11 mouse cellular contexts compared by ENCODE assay signal in the genomic region with DNA sequence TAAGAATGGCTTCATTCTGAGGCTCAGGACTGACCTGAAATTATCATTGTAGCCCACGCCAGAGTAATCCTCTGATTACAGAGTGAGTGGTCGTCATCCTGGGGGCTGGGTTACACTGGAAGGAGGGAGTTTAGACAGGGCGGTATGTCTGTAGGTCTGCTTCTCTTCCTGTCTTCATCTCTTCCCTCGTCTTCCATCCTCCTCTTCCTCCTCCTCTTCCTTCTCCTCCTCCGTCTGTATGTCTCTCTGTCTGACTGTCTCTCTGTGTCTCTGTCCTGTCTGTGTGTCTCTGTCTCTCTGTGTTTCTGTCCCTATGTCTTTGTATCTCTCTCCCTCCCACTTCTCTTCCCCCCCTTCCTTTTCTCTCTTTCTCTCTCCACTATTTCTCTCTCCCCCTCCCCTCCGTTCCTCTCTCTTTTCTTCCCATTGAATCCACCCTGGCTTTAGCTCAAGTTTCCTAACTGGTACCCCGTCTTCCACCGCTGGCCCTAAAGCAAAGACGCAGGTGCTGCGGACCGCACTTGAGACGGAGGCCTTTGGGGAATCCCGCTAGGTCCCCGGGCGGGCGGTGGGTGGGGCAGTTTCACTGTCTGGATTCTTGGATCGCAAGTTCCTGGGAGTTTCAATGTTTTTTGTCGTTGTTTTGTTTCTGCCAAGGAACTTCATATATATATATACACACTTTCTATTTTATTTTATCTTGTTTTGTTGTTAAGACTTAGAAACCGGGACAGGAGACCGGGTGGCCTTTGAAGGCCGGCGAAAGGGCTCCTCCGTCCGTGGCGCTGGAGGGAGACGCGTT. TPM values are rescaled to one million over a fixed set of nuclear protein-coding genes. Genes with fewer than 3 reads are reported as not detected.
DNase-seq lines count a peak whose midpoint lies in the region; ATAC-seq lines count a peak whose summit lies in the region.
"Had no signal": no experiment of that assay in that cellular context is flagged by ENCODE, and none has a peak within 500 bp of the region (broad histone marks: within the 10 kb centered on the region; RNA-seq: fewer than 3 reads in every experiment).

No protein-coding gene starts in this region.

- peaks cover 5% of the 10 kb centered on the region; the same call in 1 of the 2 replicates for H3K4me1 ChIP-seq in lung, embryonic 15.5 days
- peaks cover 46% of the 10 kb centered on the region for H3K4me1 ChIP-seq in forebrain, embryonic 12.5 days
- H3K4me1 ChIP-seq in limb, embryonic 15.5 days: peaks cover 22% of the 10 kb centered on the region
- H3K4me1 ChIP-seq: liver, embryonic 13.5 days had no signal

- no peak for ATAC-seq in lung, embryonic 15.5 days (ENCODE audit: borderline replicate concordance, extremely low read depth, low FRiP score, low TSS enrichment)
- ATAC-seq in forebrain, embryonic 12.5 days (ENCODE audit: low FRiP score): no peak
- ATAC-seq in limb, embryonic 15.5 days (ENCODE audit: insufficient number of reproducible peaks, low FRiP score, low TSS enrichment, low read depth): no peak
- no peak for ATAC-seq in inflammation-experienced regulatory T-cells, adult 6 months

- peak; percentile 17 to 22 for DNase-seq in adrenal gland, postnatal 36 days
- no peak for DNase-seq in adrenal gland, adult 18-20 months (ENCODE audit: low spot score in 2 of 2)
- no peak for DNase-seq in lung, postnatal 4 days
- no peak for DNase-seq in right cerebral cortex, postnatal 4 days
- DNase-seq: cerebellum, adult 8-10 months; kidney, adult 8-10 months; liver, embryonic 13.5 days had no signal

- H3K27me3 ChIP-seq in lung, embryonic 15.5 days: peaks cover 96% of the 10 kb centered on the region
- H3K27me3 ChIP-seq in forebrain, embryonic 12.5 days: peaks cover 94% of the 10 kb centered on the region
- peaks cover 95% of the 10 kb centered on the region for H3K27me3 ChIP-seq in limb, embryonic 15.5 days

- peak overlapping the region; percentile 5; the same call in 1 of the 2 replicates for H3K4me3 ChIP-seq in lung, embryonic 15.5 days
- peak overlapping the region; percentile 16; the same call in 1 of the 2 replicates for H3K4me3 ChIP-seq in forebrain, embryonic 12.5 days (replicated peaks)
- H3K4me3 ChIP-seq in limb, embryonic 15.5 days: peak overlapping the region; percentile 1; the same call in 1 of the 2 replicates
- H3K4me3 ChIP-seq: liver, embryonic 13.5 days had no signal

- no peaks in the 10 kb centered on the region for H3K36me3 ChIP-seq in lung, embryonic 15.5 days
- no peaks in the 10 kb centered on the region for H3K36me3 ChIP-seq in forebrain, embryonic 12.5 days (replicated peaks)
- no peaks in the 10 kb centered on the region for H3K36me3 ChIP-seq in limb, embryonic 15.5 days
- H3K36me3 ChIP-seq: liver, embryonic 13.5 days had no signal

- H3K9me3 ChIP-seq in lung, embryonic 15.5 days: no peaks in the 10 kb centered on the region
- H3K9me3 ChIP-seq in forebrain, embryonic 12.5 days: no peaks in the 10 kb centered on the region
- H3K9me3 ChIP-seq in limb, embryonic 15.5 days: no peaks in the 10 kb centered on the region
- H3K9me3 ChIP-seq: liver, embryonic 13.5 days had no signal

- H3K4me2 ChIP-seq in lung, embryonic 15.5 days: peak overlapping the region; percentile 23; the same call in 1 of the 2 replicates
- peak overlapping the region; percentile 51 for H3K4me2 ChIP-seq in forebrain, embryonic 12.5 days
- peak overlapping the region; percentile 25 for H3K4me2 ChIP-seq in limb, embryonic 15.5 days
- H3K4me2 ChIP-seq: liver, embryonic 13.5 days had no signal

- H3K9ac ChIP-seq in lung, embryonic 15.5 days: no peak overlapping the region
- no peak overlapping the region for H3K9ac ChIP-seq in forebrain, embryonic 12.5 days
- H3K9ac ChIP-seq in limb, embryonic 15.5 days: no peak overlapping the region
- H3K9ac ChIP-seq: liver, embryonic 13.5 days had no signal

- 1% methylated on average over 27 of the region's 27 CpGs for WGBS in lung, embryonic 15.5 days
- 0% methylated on average over 27 of the region's 27 CpGs for WGBS in forebrain, embryonic 12.5 days
- WGBS in limb, embryonic 15.5 days: under 1% methylated on average over 27 of the region's 27 CpGs

- H3K27ac ChIP-seq in lung, embryonic 15.5 days: no peak overlapping the region
- H3K27ac ChIP-seq in forebrain, embryonic 12.5 days: peak overlapping the region; percentile 74
- H3K27ac ChIP-seq in limb, embryonic 15.5 days: no peak overlapping the region
- H3K27ac ChIP-seq: liver, embryonic 13.5 days had no signal

RNA-seq across cellular contexts. Expression of a gene that starts 8.4 kb away (rescaled TPM):
- not detected for total RNA-seq in adrenal gland, postnatal 36 days (2021)
- total RNA-seq in adrenal gland, adult 18-20 months (2021): not detected
- not detected in 2 replicates for polyA plus RNA-seq in lung, embryonic 15.5 days (2015; fragmentation: Nextera tagmentation; extraction: Ambion mirVana)
- polyA plus RNA-seq in forebrain, embryonic 12.5 days (2016; fragmentation: Nextera tagmentation; extraction: Ambion mirVana): 17.9 and 31.3 TPM in 2 replicates
- polyA plus RNA-seq in limb, embryonic 15.5 days (2015; fragmentation: Nextera tagmentation; extraction: Ambion mirVana): not detected in 2 replicates
- not detected for polyA plus RNA-seq in inflammation-experienced regulatory T-cells, adult 6 months (2017; shearing (Covaris generic))
- polyA plus RNA-seq: liver, embryonic 13.5 days had no signal

RNA-seq across cellular contexts. Expression of a gene that starts 39.2 kb away (rescaled TPM):
- 10 to 100 TPM; 29.3 to 35.6 TPM for total RNA-seq in adrenal gland, postnatal 36 days (2021)
- 10 to 100 TPM; 25.2 to 25.8 TPM for total RNA-seq in adrenal gland, adult 18-20 months (2021)
- 36.0 and 36.1 TPM in 2 replicates for polyA plus RNA-seq in lung, embryonic 15.5 days (2015; fragmentation: Nextera tagmentation; extraction: Ambion mirVana)
- polyA plus RNA-seq in forebrain, embryonic 12.5 days (2016; fragmentation: Nextera tagmentation; extraction: Ambion mirVana): 48.5 and 53.7 TPM in 2 replicates
- 25.1 and 32.1 TPM in 2 replicates for polyA plus RNA-seq in limb, embryonic 15.5 days (2015; fragmentation: Nextera tagmentation; extraction: Ambion mirVana)
- 10 to 100 TPM in 1 of 3 experiments, 1 to 10 TPM in 2; 5.5 to 11.5 (median 9.3) TPM for polyA plus RNA-seq in inflammation-experienced regulatory T-cells, adult 6 months (2017; shearing (Covaris generic))

Comparison
In these comparisons a context has a peak if more than half of its experiments do, and no peak if none do; other contexts are left out.
1. DNase-seq: peak in adrenal gland, postnatal 36 days (2 of 2); none in adrenal gland, adult 18-20 months (0 of 2), lung, postnatal 4 days (0 of 2) and right cerebral cortex, postnatal 4 days (single experiment).
2. RNA of a gene that starts 8.4 kb away (polyA plus RNA-seq): 17.9 to 31.3 TPM in forebrain, embryonic 12.5 days; not detected in lung, embryonic 15.5 days, not detected in limb, embryonic 15.5 days and not detected in inflammation-experienced regulatory T-cells, adult 6 months; every median in the first group is over 10 times any median in the second.
3. Peak in every context shown above with its lines, with median percentiles within 50 percentile points of each other: H3K4me2 ChIP-seq and H3K4me3 ChIP-seq.